ENCODE assay signal across 11 mouse cellular contexts in the genomic region with DNA sequence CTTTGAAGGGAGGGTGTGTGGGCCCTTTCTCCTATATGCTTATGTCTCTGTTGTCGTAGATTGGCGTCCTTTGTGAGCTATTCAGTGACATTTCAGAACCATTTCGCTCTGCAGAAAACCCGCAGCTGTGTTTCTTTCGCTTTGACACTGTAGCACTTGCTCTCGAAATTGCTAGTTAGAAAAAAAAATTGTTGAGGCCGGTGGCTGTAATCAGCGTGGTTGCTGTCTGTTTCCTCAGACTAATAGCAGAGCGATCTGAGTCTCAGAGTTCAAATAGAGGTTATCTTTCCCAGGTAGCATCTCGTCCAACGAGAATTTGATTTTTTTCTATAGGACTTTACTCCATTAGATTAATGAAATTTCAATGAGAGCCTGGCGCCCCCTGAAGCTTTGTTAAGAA.
DNase-seq lines count a peak whose midpoint lies in the region; ATAC-seq and TF ChIP-seq lines count a peak whose summit lies in the region.
"Had no signal": no experiment of that assay in that cellular context is flagged by ENCODE, and none has a peak within 500 bp of the region (broad histone marks: within the 10 kb centered on the region; RNA-seq: fewer than 3 reads in every experiment).

No protein-coding gene starts in this region.

- TF ChIP-seq POLR2A in lung, adult 2 months (IDR thresholded peaks at IDR 0.05; ENCODE audit: borderline replicate concordance, extremely low read depth, low read depth, low read length) = no peak

- H3K27me3 ChIP-seq in heart, postnatal 0 days (ENCODE audit: control insufficient read depth, insufficient read depth, low read length) = no peaks in the 10 kb centered on the region
- 0 out of 2 replicates have a peak, but pooled peaks cover 2% of the 10 kb centered on the region for H3K27me3 ChIP-seq in forebrain, embryonic 12.5 days
- no peaks in the 10 kb centered on the region for H3K27me3 ChIP-seq in midbrain, embryonic 16.5 days (ENCODE audit: control insufficient read depth, insufficient read depth, low read depth, low read length)

- no peak for DNase-seq in heart, postnatal 0 days (ENCODE audit: low spot score)
- DNase-seq in heart, adult 8-10 months (ENCODE audit: low spot score) = no peak
- DNase-seq in adrenal gland, adult 2 months = no peak
- no peak for DNase-seq in kidney, postnatal 14 days
- no peak for DNase-seq in lung, adult 2 months
- DNase-seq: adrenal gland, adult 8-10 months; layer of hippocampus, postnatal 36 days; right cerebral cortex, adult 18-20 months had no signal

- no peak overlapping the region for H3K9ac ChIP-seq in heart, postnatal 0 days (replicated peaks; ENCODE audit: low read depth, low read length)
- H3K9ac ChIP-seq in forebrain, embryonic 12.5 days = 0 out of 2 replicates have a peak overlapping the region, but pooled peaks have one; percentile 18
- peak overlapping the region; percentile 18 for H3K9ac ChIP-seq in midbrain, embryonic 16.5 days (ENCODE audit: low read depth, low read length)

- WGBS in heart, postnatal 0 days = 38% methylated on average over 12 of the region's 12 CpGs
- WGBS in forebrain, embryonic 12.5 days = 26% methylated on average over 12 of the region's 12 CpGs
- WGBS in midbrain, embryonic 16.5 days = 26% methylated on average over 12 of the region's 12 CpGs
- 55% methylated on average over 12 of the region's 12 CpGs for WGBS in lung, adult 2 months

- H3K4me2 ChIP-seq in heart, postnatal 0 days (ENCODE audit: low read depth, low read length) = peak overlapping the region; percentile 17; the same call in 1 of the 2 replicates
- peak overlapping the region; percentile 43 for H3K4me2 ChIP-seq in forebrain, embryonic 12.5 days
- H3K4me2 ChIP-seq in midbrain, embryonic 16.5 days (ENCODE audit: low read length) = peak overlapping the region; percentile 45

- no peak overlapping the region for H3K4me3 ChIP-seq in heart, postnatal 0 days (ENCODE audit: low read depth, low read length)
- H3K4me3 ChIP-seq in forebrain, embryonic 12.5 days (replicated peaks) = no peak overlapping the region
- peak overlapping the region; percentile 15; the same call in 1 of the 2 replicates for H3K4me3 ChIP-seq in midbrain, embryonic 16.5 days (ENCODE audit: low read depth, low read length)
- no peak overlapping the region for H3K4me3 ChIP-seq in lung, adult 2 months (replicated peaks; ENCODE audit: extremely low read depth, low read depth, low read length)

- H3K27ac ChIP-seq in heart, postnatal 0 days (ENCODE audit: low read depth) = no peak overlapping the region
- H3K27ac ChIP-seq in forebrain, embryonic 12.5 days = peak overlapping the region; percentile 27
- peak overlapping the region; percentile 14; the same call in 1 of the 2 replicates for H3K27ac ChIP-seq in midbrain, embryonic 16.5 days (ENCODE audit: low read length)

- H3K9me3 ChIP-seq in heart, postnatal 0 days (replicated peaks; ENCODE audit: control insufficient read depth, low read length) = no peaks in the 10 kb centered on the region
- H3K9me3 ChIP-seq in forebrain, embryonic 12.5 days = no peaks in the 10 kb centered on the region
- no peaks in the 10 kb centered on the region for H3K9me3 ChIP-seq in midbrain, embryonic 16.5 days (replicated peaks; ENCODE audit: control insufficient read depth, low read length, poor library complexity, severe bottlenecking)

- TF ChIP-seq CTCF in heart, postnatal 0 days (IDR thresholded peaks at IDR 0.05; ENCODE audit: low read depth) = no peak
- TF ChIP-seq CTCF in lung, adult 2 months (IDR thresholded peaks at IDR 0.05; ENCODE audit: insufficient read depth, low read length) = no peak

- TF ChIP-seq EP300 in heart, postnatal 0 days (IDR thresholded peaks at IDR 0.05; ENCODE audit: low read depth) = no peak

- no peak for ATAC-seq in heart, postnatal 0 days (ENCODE audit: insufficient read depth, low read depth)
- ATAC-seq in forebrain, embryonic 12.5 days (ENCODE audit: low FRiP score) = no peak
- ATAC-seq in inflammation-experienced regulatory T-cells, adult 6 months = peak; percentile 21
- ATAC-seq in midbrain, embryonic 16.5 days = no peak

- no peaks in the 10 kb centered on the region for H3K36me3 ChIP-seq in heart, postnatal 0 days (replicated peaks; ENCODE audit: control insufficient read depth, insufficient read depth, low read length)
- H3K36me3 ChIP-seq in forebrain, embryonic 12.5 days (replicated peaks) = no peaks in the 10 kb centered on the region
- H3K36me3 ChIP-seq in midbrain, embryonic 16.5 days (ENCODE audit: control insufficient read depth, insufficient read depth, low read length) = no peaks in the 10 kb centered on the region

- no peaks in the 10 kb centered on the region for H3K4me1 ChIP-seq in heart, postnatal 0 days (ENCODE audit: control insufficient read depth, insufficient read depth)
- H3K4me1 ChIP-seq in forebrain, embryonic 12.5 days = peaks cover 14% of the 10 kb centered on the region
- peaks cover 10% of the 10 kb centered on the region for H3K4me1 ChIP-seq in midbrain, embryonic 16.5 days (ENCODE audit: control insufficient read depth, insufficient read depth, low read length)
- no peaks in the 10 kb centered on the region for H3K4me1 ChIP-seq in lung, adult 2 months (ENCODE audit: control insufficient read depth, insufficient read depth, low read length)
